8 mouse cellular contexts compared by ENCODE assay signal in the genomic region with DNA sequence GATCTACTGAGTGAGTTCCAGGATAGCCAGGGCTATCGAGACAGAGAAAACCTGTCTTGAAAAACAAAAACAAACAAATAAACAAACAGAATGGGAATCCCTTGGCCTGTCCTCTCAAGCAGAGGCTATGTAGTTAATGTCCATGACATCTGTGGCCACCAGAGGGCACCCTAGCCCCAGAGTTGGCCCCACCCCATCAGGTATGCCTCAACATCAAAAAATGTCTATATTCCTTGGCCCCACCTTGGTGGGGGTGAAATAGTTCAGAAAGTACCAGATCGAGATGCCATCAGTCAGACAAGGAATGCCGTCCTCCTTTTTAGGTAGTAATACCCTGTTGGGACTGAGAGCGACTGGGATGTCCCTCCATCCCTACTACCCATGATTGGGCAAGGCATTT. TPM values are rescaled to one million over a fixed set of nuclear protein-coding genes. Genes with fewer than 3 reads are reported as not detected.
DNase-seq lines count a peak whose midpoint lies in the region; TF ChIP-seq lines count a peak whose summit lies in the region.

No protein-coding gene starts in this region.

- no peak overlapping the region for H3K9ac ChIP-seq in ES-Bruce4 (ENCODE audit: low read depth, poor library complexity, severe bottlenecking)

- DNase-seq in adrenal gland, postnatal 10 days: peak; percentile 88
- peak; percentile 55 for DNase-seq in embryo, embryonic 9.5 days (ENCODE audit: extremely low spot score)
- peak; percentile 85 to 89 for DNase-seq in heart, postnatal 14 days
- DNase-seq in layer of hippocampus, adult 2 months (ENCODE audit: low spot score in 2 of 2): peak; percentile 69 to 88
- DNase-seq in lung, postnatal 10 days: peak; percentile 83
- DNase-seq in right cerebral cortex, adult 2 months (ENCODE audit: low spot score in 2 of 2): peak; percentile 85 to 89
- peak; percentile 71 to 79 for DNase-seq in urinary bladder, postnatal 36 days (ENCODE audit: low spot score in 2 of 2)

- TF ChIP-seq POLR2A in ES-Bruce4 (IDR thresholded peaks at IDR 0.05; ENCODE audit: insufficient read depth, low read length): no peak

- H3K27me3 ChIP-seq in ES-Bruce4 (ENCODE audit: control insufficient read depth, insufficient read depth, low read length, poor library complexity, severe bottlenecking): no peaks in the 10 kb centered on the region

- peak; percentile 91 for TF ChIP-seq CTCF in ES-Bruce4 (IDR thresholded peaks at IDR 0.05; ENCODE audit: low read depth, low read length)
- peak; percentile 92 for TF ChIP-seq CTCF in layer of hippocampus, adult 2 months (conservative IDR thresholded peaks at IDR 0.05)

- peaks cover 2% of the 10 kb centered on the region for H3K4me1 ChIP-seq in ES-Bruce4 (ENCODE audit: control insufficient read depth, insufficient read depth, low read length)

- H3K27ac ChIP-seq in ES-Bruce4 (ENCODE audit: insufficient read depth, low read length): no peak overlapping the region
- no peak overlapping the region for H3K27ac ChIP-seq in layer of hippocampus, adult 2 months

- no peaks in the 10 kb centered on the region for H3K9me3 ChIP-seq in ES-Bruce4 (replicated peaks; ENCODE audit: control insufficient read depth, insufficient read depth, low read length, poor library complexity, severe bottlenecking)

- intact Hi-C loops in heart, postnatal 14 days (cut with DNase I): loop anchor here (1.0 to 2.0 kb wide), 3 partner anchors 88 to 209 kb away; no protein-coding TSS in a partner anchor

- peaks cover 10% of the 10 kb centered on the region; the same call in 1 of the 2 replicates for H3K36me3 ChIP-seq in ES-Bruce4 (ENCODE audit: control insufficient read depth, insufficient read depth, low read length, poor library complexity, severe bottlenecking)

- no peak overlapping the region for H3K4me3 ChIP-seq in ES-Bruce4 (ENCODE audit: low read depth, low read length)
- no peak overlapping the region for H3K4me3 ChIP-seq in layer of hippocampus, adult 2 months

- no peak for TF ChIP-seq EP300 in ES-Bruce4 (IDR thresholded peaks at IDR 0.05; ENCODE audit: insufficient read depth, low read depth, low read length)

RNA-seq across cellular contexts. Expression of a gene that starts 1.2 kb away (rescaled TPM):
- not detected in 2 replicates for polyA plus RNA-seq in ES-Bruce4 (2011; ENCODE audit: insufficient read depth, insufficient read length, low read depth, missing spikeins)
- total RNA-seq in adrenal gland, postnatal 10 days (2021): not detected
- total RNA-seq in heart, postnatal 14 days (2021): not detected
- total RNA-seq in layer of hippocampus, adult 2 months (2021): not detected

RNA-seq across cellular contexts. Expression of a gene that starts 17.6 kb away (rescaled TPM):
- 123 and 129 TPM in 2 replicates for polyA plus RNA-seq in ES-Bruce4 (2011; ENCODE audit: insufficient read depth, insufficient read length, low read depth, missing spikeins)
- 100 to 1,000 TPM; 111 to 123 TPM for total RNA-seq in adrenal gland, postnatal 10 days (2021)
- total RNA-seq in heart, postnatal 14 days (2021): 100 to 1,000 TPM; 110 TPM
- total RNA-seq in layer of hippocampus, adult 2 months (2021): 100 to 1,000 TPM; 123 to 125 TPM

RNA-seq across cellular contexts. Expression of a gene that starts 29.3 kb away (rescaled TPM):
- polyA plus RNA-seq in ES-Bruce4 (2011; ENCODE audit: insufficient read depth, insufficient read length, low read depth, missing spikeins): 83.5 and 85.8 TPM in 2 replicates
- 10 to 100 TPM; 40.4 to 58.0 TPM for total RNA-seq in adrenal gland, postnatal 10 days (2021)
- total RNA-seq in heart, postnatal 14 days (2021): 10 to 100 TPM; 49.5 to 49.8 TPM
- 100 to 1,000 TPM; 146 to 148 TPM for total RNA-seq in layer of hippocampus, adult 2 months (2021)

RNA-seq across cellular contexts. Expression of a gene that starts 35.8 kb away (rescaled TPM):
- 0.22 and 0.56 TPM in 2 replicates for polyA plus RNA-seq in ES-Bruce4 (2011; ENCODE audit: insufficient read depth, insufficient read length, low read depth, missing spikeins)
- total RNA-seq in adrenal gland, postnatal 10 days (2021): not detected
- total RNA-seq in heart, postnatal 14 days (2021): not detected
- not detected for total RNA-seq in layer of hippocampus, adult 2 months (2021)

RNA-seq across cellular contexts. Expression of a gene that starts 40.5 kb away (rescaled TPM):
- polyA plus RNA-seq in ES-Bruce4 (2011; ENCODE audit: insufficient read depth, insufficient read length, low read depth, missing spikeins): 20.7 and 24.6 TPM in 2 replicates
- total RNA-seq in adrenal gland, postnatal 10 days (2021): 100 to 1,000 TPM; 135 to 184 TPM
- total RNA-seq in heart, postnatal 14 days (2021): 100 to 1,000 TPM; 123 to 130 TPM
- total RNA-seq in layer of hippocampus, adult 2 months (2021): 1,000 to 10,000 TPM in 1 of 2 experiments, 100 to 1,000 TPM in 1; 996 to 1,082 TPM
